Mouse (Mus musculus) megakaryocyte, embryonic 14.5 days (primary cell): ENCODE measurements at regions not wholly inside any gene's neighbourhood (a gene's known extent, or its start where the extent isn't known, plus 50 kb on each side); places are given as distances from the start of the nearest gene placed in this dataset.

Experiments
- FLI1 ChIP-seq: IDR thresholded peaks from 2 replicates; pipeline ENCODE4 v1.6.1; 2012; ENCODE audit warnings: low read length, inconsistent platforms, mixed read lengths
- GATA1 ChIP-seq: IDR thresholded peaks from 3 replicates; pipeline ENCODE4 v1.6.1; 2012; ENCODE audit warnings: mixed read lengths, low read length, inconsistent platforms, borderline replicate concordance

GRCm38 (mm10) chr5:35160929-35161815 lies 55.6 kb upstream of the Lrpap1 start:
- TF ChIP-seq GATA1 (no peak), FLI1 (no peak)
